Mouse (Mus musculus) testis, adult 2 months (tissue): ENCODE measurements around the gene Grin1.

Experiments
- CTCF ChIP-seq: fragments of 200-500 bp; IDR thresholded peaks from 2 replicates; pipeline ENCODE4 v1.5.1; 2012; ENCODE audit warnings: low read depth, mild to moderate bottlenecking, inconsistent platforms, low read length, moderate library complexity; ENCODE audit not compliant: control insufficient read depth, insufficient read depth, insufficient replicate concordance
- POLR2A ChIP-seq: fragments of 200-500 bp; IDR thresholded peaks from 2 replicates; pipeline ENCODE4 v1.6.1; 2012; ENCODE audit warnings: low read depth, mild to moderate bottlenecking, inconsistent platforms, low read length, moderate library complexity; ENCODE audit not compliant: control insufficient read depth

DNA sequence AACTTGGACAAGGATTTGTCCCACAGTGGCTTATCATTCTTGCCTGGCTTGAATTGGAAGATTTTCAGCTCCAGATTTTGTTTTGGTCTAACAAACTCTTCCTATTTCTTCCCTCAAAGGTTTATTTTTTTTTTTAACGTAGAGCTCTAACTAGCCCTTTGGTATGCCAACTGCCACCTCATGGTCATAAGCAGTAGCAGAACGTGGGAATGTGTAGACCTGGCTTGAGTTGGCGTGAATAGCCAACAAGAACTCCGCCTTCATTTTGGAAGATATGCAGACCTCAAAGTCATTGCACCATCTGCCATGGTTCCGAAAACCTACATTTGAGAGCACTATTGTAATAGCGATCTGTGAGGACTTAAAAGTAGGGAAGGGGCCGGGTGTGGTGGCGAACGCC, 12.5 kb upstream of the Grin1 start:
- TF ChIP-seq POLR2A = no peak
- TF ChIP-seq CTCF = no peak
